ENCODE assay signal across 9 mouse cellular contexts in the genomic region with DNA sequence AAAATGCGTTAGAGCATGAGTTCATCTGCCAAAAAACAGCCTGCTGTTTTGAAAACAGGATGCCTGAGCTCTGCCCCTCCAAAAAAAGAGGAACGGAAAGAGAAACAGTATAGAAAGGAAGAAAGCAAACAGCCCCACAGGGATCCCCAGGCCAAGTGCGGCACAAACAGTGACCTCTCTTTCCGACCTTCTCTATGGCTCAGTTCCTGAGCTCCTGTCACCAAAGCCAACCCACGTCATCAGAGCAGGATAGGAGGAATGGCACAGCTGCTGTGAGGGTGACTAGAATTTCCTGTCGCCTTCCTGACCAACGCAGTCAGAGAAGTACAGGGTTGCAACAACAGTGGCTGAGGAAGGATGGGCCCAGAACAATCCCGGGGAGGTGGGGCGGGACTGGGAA.
DNase-seq lines count a peak whose midpoint lies in the region; ATAC-seq and TF ChIP-seq lines count a peak whose summit lies in the region.
"Had no signal": no experiment of that assay in that cellular context is flagged by ENCODE, and none has a peak within 500 bp of the region (broad histone marks: within the 10 kb centered on the region; RNA-seq: fewer than 3 reads in every experiment).

No protein-coding gene starts in this region.

- peaks cover 56% of the 10 kb centered on the region for H3K4me1 ChIP-seq in heart, embryonic 13.5 days
- H3K4me1 ChIP-seq in liver, embryonic 13.5 days (replicated peaks): peaks cover 82% of the 10 kb centered on the region
- peaks cover 5% of the 10 kb centered on the region for H3K4me1 ChIP-seq in small intestine, adult 2 months (ENCODE audit: control insufficient read depth, insufficient read depth, insufficient read length, low read length)
- H3K4me1 ChIP-seq in hindbrain, embryonic 13.5 days (replicated peaks): peaks cover 17% of the 10 kb centered on the region

- H3K4me2 ChIP-seq in heart, embryonic 13.5 days: peak overlapping the region; percentile 77
- H3K4me2 ChIP-seq in liver, embryonic 13.5 days: 0 out of 2 replicates have a peak overlapping the region, but pooled peaks have one; percentile 6
- H3K4me2 ChIP-seq in hindbrain, embryonic 13.5 days: no peak overlapping the region
- H3K4me2 ChIP-seq: limb, embryonic 12.5 days had no signal

- H3K4me3 ChIP-seq in heart, embryonic 13.5 days: peak overlapping the region; percentile 70; the same call in 1 of the 2 replicates
- H3K4me3 ChIP-seq in liver, embryonic 13.5 days (replicated peaks): no peak overlapping the region
- peak overlapping the region; percentile 25 for H3K4me3 ChIP-seq in small intestine, adult 2 months (ENCODE audit: low read depth, low read length)
- no peak overlapping the region for H3K4me3 ChIP-seq in hindbrain, embryonic 13.5 days
- H3K4me3 ChIP-seq: limb, embryonic 12.5 days had no signal

- TF ChIP-seq POLR2A in small intestine, adult 2 months (IDR thresholded peaks at IDR 0.05; ENCODE audit: low read depth, low read length): no peak

- ATAC-seq in heart, embryonic 13.5 days (ENCODE audit: extremely low read depth, insufficient number of reproducible peaks, low FRiP score, low TSS enrichment): peak; percentile 54; the same call in 1 of the 2 replicates
- no peak for ATAC-seq in liver, embryonic 13.5 days (ENCODE audit: low read depth)
- no peak for ATAC-seq in hindbrain, embryonic 13.5 days (ENCODE audit: low FRiP score)

- no peaks in the 10 kb centered on the region for H3K27me3 ChIP-seq in heart, embryonic 13.5 days (replicated peaks)
- no peaks in the 10 kb centered on the region for H3K27me3 ChIP-seq in liver, embryonic 13.5 days
- no peaks in the 10 kb centered on the region for H3K27me3 ChIP-seq in small intestine, adult 2 months (ENCODE audit: control insufficient read depth, insufficient read depth, low read length)
- H3K27me3 ChIP-seq in hindbrain, embryonic 13.5 days: peaks cover 9% of the 10 kb centered on the region; the same call in 1 of the 2 replicates
- H3K27me3 ChIP-seq: limb, embryonic 12.5 days had no signal

- WGBS in heart, embryonic 13.5 days: 35% methylated on average over 9 of the region's 9 CpGs
- 32% methylated on average over 9 of the region's 9 CpGs for WGBS in liver, embryonic 13.5 days (ENCODE audit: insufficient replicate concordance)
- WGBS in small intestine, adult 2 months: 62% methylated on average over 9 of the region's 9 CpGs
- WGBS in hindbrain, embryonic 13.5 days: 57% methylated on average over 9 of the region's 9 CpGs

- peak; percentile 10 for DNase-seq in ovary, adult 18-20 months (ENCODE audit: low spot score)
- DNase-seq in ovary, postnatal 36 days (ENCODE audit: low spot score): no peak
- DNase-seq in liver, embryonic 13.5 days: no peak
- no peak for DNase-seq in frontal cortex, postnatal 25 days (ENCODE audit: low spot score in 2 of 2)
- DNase-seq in urinary bladder, adult 2 months (ENCODE audit: low spot score): no peak

- no peak for TF ChIP-seq CTCF in small intestine, adult 2 months (IDR thresholded peaks at IDR 0.05; ENCODE audit: extremely low read depth, insufficient read length, insufficient replicate concordance, low read depth, low read length)

- no peaks in the 10 kb centered on the region for H3K9me3 ChIP-seq in heart, embryonic 13.5 days
- H3K9me3 ChIP-seq in liver, embryonic 13.5 days (replicated peaks): no peaks in the 10 kb centered on the region
- H3K9me3 ChIP-seq in hindbrain, embryonic 13.5 days: no peaks in the 10 kb centered on the region
- H3K9me3 ChIP-seq: limb, embryonic 12.5 days had no signal

- H3K36me3 ChIP-seq in heart, embryonic 13.5 days: peaks cover 5% of the 10 kb centered on the region; the same call in 1 of the 2 replicates
- H3K36me3 ChIP-seq in liver, embryonic 13.5 days: no peaks in the 10 kb centered on the region
- H3K36me3 ChIP-seq in small intestine, adult 2 months (ENCODE audit: control insufficient read depth, insufficient read depth, low read length): no peaks in the 10 kb centered on the region
- no peaks in the 10 kb centered on the region for H3K36me3 ChIP-seq in hindbrain, embryonic 13.5 days
- H3K36me3 ChIP-seq: limb, embryonic 12.5 days had no signal

- H3K27ac ChIP-seq in heart, embryonic 13.5 days (replicated peaks): peak overlapping the region; percentile 66
- H3K27ac ChIP-seq in liver, embryonic 13.5 days: no peak overlapping the region
- H3K27ac ChIP-seq in small intestine, adult 2 months (ENCODE audit: insufficient read depth, low read depth, low read length): peak overlapping the region; percentile 92
- no peak overlapping the region for H3K27ac ChIP-seq in hindbrain, embryonic 13.5 days
- H3K27ac ChIP-seq: limb, embryonic 12.5 days had no signal

- peak overlapping the region; percentile 78; the same call in 1 of the 2 replicates for H3K9ac ChIP-seq in heart, embryonic 13.5 days
- no peak overlapping the region for H3K9ac ChIP-seq in liver, embryonic 13.5 days
- no peak overlapping the region for H3K9ac ChIP-seq in hindbrain, embryonic 13.5 days
- H3K9ac ChIP-seq: limb, embryonic 12.5 days had no signal

Comparison
In these comparisons a context has a peak if more than half of its experiments do, and no peak if none do; other contexts are left out.
1. H3K27ac ChIP-seq: peak in heart, embryonic 13.5 days (single experiment) and small intestine, adult 2 months (single experiment); none in liver, embryonic 13.5 days (single experiment) and hindbrain, embryonic 13.5 days (single experiment).
2. H3K4me3 ChIP-seq: peak in heart, embryonic 13.5 days (single experiment) and small intestine, adult 2 months (single experiment); none in liver, embryonic 13.5 days (single experiment) and hindbrain, embryonic 13.5 days (single experiment).